Mouse (Mus musculus) myocyte (in vitro differentiated cells): ENCODE measurements around the gene Slc25a19.

Experiments
- E2F4 ChIP-seq: IDR thresholded peaks from one replicate; pipeline ENCODE4 v1.6.1; 2011; ENCODE audit warnings: mild to moderate bottlenecking, control low read depth, moderate library complexity; ENCODE audit not compliant: insufficient read depth
- MAX ChIP-seq: IDR thresholded peaks from one replicate; pipeline ENCODE4 v1.6.1; 2011; ENCODE audit warnings: low read depth, mild to moderate bottlenecking, control low read depth
- MYOG ChIP-seq, 3 experiments: IDR thresholded peaks; one replicate each; pipeline ENCODE4 v1.6.1; 2011; ENCODE audit warnings: control low read depth in 2 of 3, low read depth in 2 of 3, mild to moderate bottlenecking in 2 of 3; ENCODE audit not compliant: insufficient read length in 2 of 3, control insufficient read depth in 1 of 3, insufficient read depth in 1 of 3
- POLR2A ChIP-seq: IDR thresholded peaks from one replicate; pipeline ENCODE4 v1.6.1; 2011; ENCODE audit warnings: low read depth, mild to moderate bottlenecking, control low read depth, moderate library complexity; ENCODE audit not compliant: insufficient read length
- POLR2AphosphoS2 ChIP-seq: IDR thresholded peaks from one replicate; pipeline ENCODE4 v1.6.1; 2011; ENCODE audit warnings: low read depth, control low read depth; ENCODE audit not compliant: insufficient read length
- REST ChIP-seq: IDR thresholded peaks from one replicate; pipeline ENCODE4 v1.6.1; 2011; ENCODE audit warnings: mild to moderate bottlenecking, control low read depth, moderate library complexity; ENCODE audit not compliant: insufficient read depth, insufficient read length
- SRF ChIP-seq: IDR thresholded peaks from one replicate; pipeline ENCODE4 v1.6.1; 2011; ENCODE audit warnings: low read depth; ENCODE audit not compliant: control insufficient read depth, insufficient read length
- TCF12 ChIP-seq: IDR thresholded peaks from one replicate; pipeline ENCODE4 v1.6.1; 2011; ENCODE audit warnings: mild to moderate bottlenecking, control low read depth; ENCODE audit not compliant: poor library complexity, insufficient read depth, severe bottlenecking
- USF1 ChIP-seq: IDR thresholded peaks from one replicate; pipeline ENCODE4 v1.6.1; 2011; ENCODE audit warnings: low read depth, mild to moderate bottlenecking, control low read depth, moderate library complexity

- TF ChIP-seq TCF12 (no peak), POLR2A (no peak), E2F4 (no peak), MAX (no peak), USF1 (no peak), REST (no peak), SRF (no peak), POLR2AphosphoS2 (no peak), MYOG (IDR thresholded peaks at IDR 0.05; ENCODE audit: control insufficient read depth in 1 of 3, insufficient read depth in 1 of 3, insufficient read length in 2 of 3, low read depth in 2 of 3) (no peak)
These were observed 21.4 kb downstream of the Slc25a19 start for GRCm38 (mm10) chr11:115606733-115607132.
